Mouse (Mus musculus): ENCODE results near the gene Cachd1. TPM values are rescaled to one million over a fixed set of nuclear protein-coding genes. Genes with fewer than 3 reads are reported as not detected.

Cachd1 gene
- polyA plus RNA-seq, 1 experiment from 2014 or later = 4.2 TPM

DNA sequence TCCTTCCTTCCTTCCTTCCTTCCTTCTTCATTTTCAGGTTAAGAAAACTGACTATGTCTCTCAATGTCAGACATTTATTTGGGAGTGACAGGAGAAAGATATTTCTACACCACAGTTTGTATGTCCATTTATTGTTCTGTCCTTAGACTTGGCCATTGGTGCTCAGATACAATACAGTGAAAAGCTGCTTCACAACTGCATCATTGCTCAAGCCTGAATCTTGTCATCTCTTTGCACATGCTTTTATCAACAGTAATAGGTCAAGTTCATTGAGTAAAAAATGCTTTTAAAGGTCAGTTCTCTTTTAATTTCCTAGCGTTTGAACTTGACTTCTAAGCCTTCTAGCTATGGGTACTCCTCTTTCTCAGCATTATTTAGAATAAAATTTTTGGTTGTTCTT lies 141.0 kb downstream of the Cachd1 start:
- 68% methylated on average over 1 of the region's 1 CpGs for WGBS (ENCODE audit: insufficient replicate concordance)

DNA sequence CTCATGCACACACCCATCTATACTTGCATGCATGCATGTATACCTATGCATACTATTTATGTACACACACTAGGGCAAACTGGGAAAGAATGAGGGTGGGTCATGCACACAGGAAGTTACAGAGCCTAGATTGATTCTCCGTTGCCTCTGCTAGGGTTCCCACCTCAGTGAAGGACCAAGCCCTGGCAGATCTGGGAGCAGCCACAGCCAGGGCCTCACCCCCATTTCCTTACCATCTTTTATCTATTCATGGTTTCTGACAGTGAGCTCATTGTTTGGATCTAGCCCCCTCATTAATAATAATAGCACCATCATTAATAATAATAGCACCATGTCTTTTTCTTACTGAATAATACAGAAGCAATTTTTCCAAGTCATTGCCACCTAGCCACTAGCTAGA lies 143.9 kb downstream of the Cachd1 start:
- no peak for TF ChIP-seq CTCF (IDR thresholded peaks at IDR 0.05; ENCODE audit: low read depth)
- Histone ChIP-seq H3K36me3 (replicated peaks; ENCODE audit: insufficient read depth, low read length) (no peaks in the 10 kb centered on the region), H3K4me3 (ENCODE audit: low read depth, low read length) (no peak overlapping the region), H3K27me3 (ENCODE audit: insufficient read depth, low read length) (no peaks in the 10 kb centered on the region), H3K4me1 (ENCODE audit: insufficient read depth) (no peaks in the 10 kb centered on the region), H3K9me3 (ENCODE audit: low read length) (no peaks in the 10 kb centered on the region), H3K4me2 (ENCODE audit: low read depth, low read length) (no peak overlapping the region), H3K9ac (replicated peaks) (no peak overlapping the region), H3K27ac (ENCODE audit: low read depth) (no peak overlapping the region)
- 77% methylated on average over 1 of the region's 1 CpGs for WGBS (ENCODE audit: insufficient replicate concordance)
- DNase-seq = no peak
- ATAC-seq = no peak

More for the DNA sequence above, 141.0 kb downstream of the Cachd1 start:
- no peak overlapping the region for H3K4me3 ChIP-seq (ENCODE audit: low read depth, low read length)
- H3K36me3 ChIP-seq (replicated peaks; ENCODE audit: insufficient read depth, low read length) = no peaks in the 10 kb centered on the region
- H3K27ac ChIP-seq (ENCODE audit: low read depth) = no peak overlapping the region
- no peaks in the 10 kb centered on the region for H3K27me3 ChIP-seq (ENCODE audit: insufficient read depth, low read length)
- H3K4me1 ChIP-seq (ENCODE audit: insufficient read depth) = no peaks in the 10 kb centered on the region
- no peak overlapping the region for H3K9ac ChIP-seq (replicated peaks)
- no peak overlapping the region for H3K4me2 ChIP-seq (ENCODE audit: low read depth, low read length)
- ATAC-seq (no peak), DNase-seq (no peak)
- no peak for TF ChIP-seq CTCF (IDR thresholded peaks at IDR 0.05; ENCODE audit: low read depth)
- no peak for TF ChIP-seq EP300 (IDR thresholded peaks at IDR 0.05; ENCODE audit: low read depth)
- no peaks in the 10 kb centered on the region for H3K9me3 ChIP-seq (ENCODE audit: low read length)

DNA sequence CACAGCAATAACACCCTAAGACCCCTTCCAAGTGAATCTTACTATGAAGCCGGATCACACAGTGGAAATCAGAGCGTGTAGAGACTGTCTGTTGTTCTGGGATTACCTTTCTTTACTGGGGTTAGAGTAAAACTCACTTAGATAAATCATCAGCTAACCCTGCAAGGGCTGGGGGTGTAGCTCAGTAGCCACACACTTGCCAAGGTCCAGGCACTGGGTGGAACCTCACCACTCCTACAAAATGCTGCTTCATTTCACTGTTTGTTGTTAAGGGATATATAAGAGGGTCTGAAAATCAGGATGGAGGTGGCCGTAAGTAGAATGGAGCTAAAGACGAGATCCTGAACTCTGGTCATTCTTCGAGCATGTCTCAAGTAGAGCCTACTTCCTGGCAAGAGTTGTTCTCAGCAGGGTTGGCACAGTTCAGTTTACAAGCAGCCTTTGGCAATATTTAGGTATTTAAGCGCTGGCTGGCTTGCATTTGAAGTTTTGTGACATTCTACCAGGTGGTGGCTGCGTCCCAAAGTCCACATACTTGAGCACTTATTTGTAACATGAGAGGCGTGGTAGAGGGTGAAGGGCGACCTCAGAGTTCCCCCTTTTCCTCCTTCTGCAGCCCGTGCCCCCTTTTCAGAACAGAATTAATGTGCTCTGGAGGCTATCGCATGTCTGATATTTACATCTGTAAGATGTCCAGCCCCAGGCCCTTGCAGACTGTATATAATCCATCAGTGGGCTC lies 146.5 kb downstream of the Cachd1 start:
- no peak for ATAC-seq
- Histone ChIP-seq H3K9me3 (ENCODE audit: low read length) (no peaks in the 10 kb centered on the region), H3K4me1 (ENCODE audit: insufficient read depth) (no peaks in the 10 kb centered on the region), H3K27ac (ENCODE audit: low read depth) (no peak overlapping the region), H3K9ac (replicated peaks) (no peak overlapping the region), H3K4me2 (ENCODE audit: low read depth, low read length) (no peak overlapping the region), H3K27me3 (ENCODE audit: insufficient read depth, low read length) (no peaks in the 10 kb centered on the region), H3K4me3 (ENCODE audit: low read depth, low read length) (no peak overlapping the region), H3K36me3 (replicated peaks; ENCODE audit: insufficient read depth, low read length) (no peaks in the 10 kb centered on the region)
- WGBS (ENCODE audit: insufficient replicate concordance) = 80% methylated on average over 11 of the region's 11 CpGs
- DNase-seq = no peak
- no peak for TF ChIP-seq EP300 (IDR thresholded peaks at IDR 0.05; ENCODE audit: low read depth)
- no peak for TF ChIP-seq CTCF (IDR thresholded peaks at IDR 0.05; ENCODE audit: low read depth)

DNA sequence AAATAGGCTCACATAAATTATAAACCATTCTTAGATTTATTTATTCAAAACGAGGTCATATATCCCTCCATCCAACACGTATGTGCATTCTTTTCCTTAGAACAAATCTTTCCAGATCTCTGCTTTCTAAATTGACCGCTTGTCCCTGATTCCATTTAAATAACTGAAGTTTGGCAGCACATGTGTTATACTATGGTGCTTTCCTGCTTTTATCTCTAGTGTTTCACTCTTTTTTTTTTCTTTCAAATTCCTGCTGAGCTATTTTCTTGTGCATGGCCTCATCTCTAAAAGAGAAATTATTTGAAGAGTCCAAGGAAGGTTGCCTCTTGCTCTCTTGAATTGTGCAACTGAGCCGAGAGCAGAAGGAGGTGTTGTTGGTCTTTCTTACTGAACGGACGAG lies 147.1 kb downstream of the Cachd1 start:
- ATAC-seq = no peak
- 71% methylated on average over 6 of the region's 6 CpGs for whole genome bisulfite sequencing (ENCODE audit: insufficient replicate concordance)
- H3K27ac ChIP-seq (ENCODE audit: low read depth) = no peak overlapping the region
- TF ChIP-seq EP300 (IDR thresholded peaks at IDR 0.05; ENCODE audit: low read depth) (no peak), CTCF (IDR thresholded peaks at IDR 0.05; ENCODE audit: low read depth) (no peak)
- no peaks in the 10 kb centered on the region for H3K4me1 ChIP-seq (ENCODE audit: insufficient read depth)
- H3K27me3 ChIP-seq (ENCODE audit: insufficient read depth, low read length) = no peaks in the 10 kb centered on the region
- no peak overlapping the region for H3K4me3 ChIP-seq (ENCODE audit: low read depth, low read length)
- H3K9ac ChIP-seq (replicated peaks) = no peak overlapping the region
- no peaks in the 10 kb centered on the region for H3K36me3 ChIP-seq (replicated peaks; ENCODE audit: insufficient read depth, low read length)
- DNase-seq = no peak
- no peak overlapping the region for H3K4me2 ChIP-seq (ENCODE audit: low read depth, low read length)
- no peaks in the 10 kb centered on the region for H3K9me3 ChIP-seq (ENCODE audit: low read length)

DNA sequence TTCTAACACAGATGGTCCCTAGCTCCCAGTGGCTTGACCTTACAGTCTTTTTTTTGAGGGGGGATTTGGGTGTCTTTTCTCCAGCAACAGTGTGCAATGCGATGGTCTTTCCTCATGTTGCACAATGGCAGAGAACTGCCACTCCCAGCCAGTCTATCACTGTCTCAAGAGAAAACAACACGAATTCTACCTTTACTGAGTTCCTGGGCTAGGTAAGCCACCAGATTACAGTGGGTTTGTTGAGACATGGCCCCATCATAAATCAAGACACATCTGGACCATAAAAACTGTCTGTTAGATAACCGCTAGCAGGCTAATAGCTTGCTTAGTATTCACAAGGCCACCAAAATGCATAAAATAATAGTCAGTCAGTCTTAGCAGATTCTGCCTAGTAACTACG lies 147.8 kb downstream of the Cachd1 start:
- WGBS (ENCODE audit: insufficient replicate concordance) = 76% methylated on average over 4 of the region's 4 CpGs
- ATAC-seq = no peak

DNA sequence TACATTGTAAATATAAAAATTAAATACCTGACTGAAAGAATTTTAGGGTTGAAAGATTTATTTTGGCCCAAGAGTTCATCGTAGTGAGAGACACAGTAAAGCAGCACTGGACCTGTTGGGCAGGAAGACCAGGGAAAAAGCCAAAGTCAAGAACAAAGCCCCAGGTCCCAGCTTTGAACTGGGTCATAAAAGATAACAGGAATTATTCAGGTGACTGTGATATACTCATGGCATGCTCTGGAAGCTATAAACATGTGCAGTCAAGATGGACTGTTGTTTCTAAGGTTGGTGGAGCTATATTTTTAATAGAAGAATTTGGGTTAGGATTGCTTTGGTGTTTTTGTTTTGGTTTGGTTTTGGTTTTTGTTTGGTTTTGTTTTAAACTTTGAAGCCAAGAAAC lies 148.7 kb downstream of the Cachd1 start:
- Histone ChIP-seq H3K9me3 (ENCODE audit: low read length) (no peaks in the 10 kb centered on the region), H3K4me3 (ENCODE audit: low read depth, low read length) (no peak overlapping the region), H3K4me2 (ENCODE audit: low read depth, low read length) (no peak overlapping the region), H3K4me1 (ENCODE audit: insufficient read depth) (no peaks in the 10 kb centered on the region), H3K27me3 (ENCODE audit: insufficient read depth, low read length) (no peaks in the 10 kb centered on the region), H3K9ac (replicated peaks) (no peak overlapping the region), H3K27ac (ENCODE audit: low read depth) (no peak overlapping the region), H3K36me3 (replicated peaks; ENCODE audit: insufficient read depth, low read length) (no peaks in the 10 kb centered on the region)
- WGBS (ENCODE audit: insufficient replicate concordance) = 75% methylated on average over 1 of the region's 1 CpGs
- TF ChIP-seq CTCF (IDR thresholded peaks at IDR 0.05; ENCODE audit: low read depth) = no peak
- TF ChIP-seq EP300 (IDR thresholded peaks at IDR 0.05; ENCODE audit: low read depth) = no peak
- no peak for DNase-seq
- ATAC-seq = no peak

More for the DNA sequence above, 147.8 kb downstream of the Cachd1 start:
- Histone ChIP-seq H3K4me1 (ENCODE audit: insufficient read depth) (no peaks in the 10 kb centered on the region), H3K4me2 (ENCODE audit: low read depth, low read length) (no peak overlapping the region), H3K9ac (replicated peaks) (no peak overlapping the region), H3K36me3 (replicated peaks; ENCODE audit: insufficient read depth, low read length) (no peaks in the 10 kb centered on the region), H3K4me3 (ENCODE audit: low read depth, low read length) (no peak overlapping the region), H3K27me3 (ENCODE audit: insufficient read depth, low read length) (no peaks in the 10 kb centered on the region), H3K9me3 (ENCODE audit: low read length) (no peaks in the 10 kb centered on the region), H3K27ac (ENCODE audit: low read depth) (no peak overlapping the region)
- DNase-seq = no peak
- TF ChIP-seq EP300 (IDR thresholded peaks at IDR 0.05; ENCODE audit: low read depth) = no peak
- no peak for TF ChIP-seq CTCF (IDR thresholded peaks at IDR 0.05; ENCODE audit: low read depth)

Data from liver, postnatal 0 days (tissue).